Mouse (Mus musculus) retina, postnatal 7 days (tissue): Measurements from ENCODE around the gene Actn1.

Experiments
- DNase-seq: peaks from one replicate; pipeline ENCODE4 v3.0.0-alpha.2; 2012; ENCODE audit warnings: low read depth, low spot score

Actn1 gene

GRCm38 (mm10) chr12:80226101-80226500, 34.1 kb downstream of the Actn1 start:
- DNase-seq, result no peak

- DNase-seq, result no peak
Observed at GRCm38 (mm10) chr12:80224241-80224731, 35.9 kb downstream of the Actn1 start.

GRCm38 (mm10) chr12:80223511-80223910, 36.7 kb downstream of the Actn1 start:
- DNase-seq, result no peak

- DNase-seq, result no peak
Observed at GRCm38 (mm10) chr12:80222473-80222872, 37.7 kb downstream of the Actn1 start.

- no peak for DNase-seq
Observed at GRCm38 (mm10) chr12:80220260-80221038, 39.7 kb downstream of the Actn1 start.

- no peak for DNase-seq
Observed at GRCm38 (mm10) chr12:80218784-80219183, 41.4 kb downstream of the Actn1 start.

GRCm38 (mm10) chr12:80218045-80218611, 42.0 kb downstream of the Actn1 start:
- no peak for DNase-seq

GRCm38 (mm10) chr12:80217049-80217448, 43.1 kb downstream of the Actn1 start:
- DNase-seq, result no peak

- DNase-seq, result no peak
Observed at GRCm38 (mm10) chr12:80216258-80216881, 43.8 kb downstream of the Actn1 start.

GRCm38 (mm10) chr12:80213810-80214209, 46.4 kb downstream of the Actn1 start:
- DNase-seq, result no peak

GRCm38 (mm10) chr12:80213263-80213662, 46.9 kb downstream of the Actn1 start:
- no peak for DNase-seq

GRCm38 (mm10) chr12:80210791-80211612, 49.2 kb downstream of the Actn1 start:
- no peak for DNase-seq

GRCm38 (mm10) chr12:80209914-80210313, 50.3 kb downstream of the Actn1 start:
- no peak for DNase-seq

GRCm38 (mm10) chr12:80208126-80208820, 51.9 kb downstream of the Actn1 start:
- no peak for DNase-seq

GRCm38 (mm10) chr12:80203284-80203683, 56.9 kb downstream of the Actn1 start:
- DNase-seq, result no peak

GRCm38 (mm10) chr12:80199738-80200137, 60.4 kb downstream of the Actn1 start:
- DNase-seq, result no peak

- peak; percentile 55 for DNase-seq
Observed at GRCm38 (mm10) chr12:80198487-80198886, 61.7 kb downstream of the Actn1 start.

GRCm38 (mm10) chr12:80197343-80197742, 62.8 kb downstream of the Actn1 start:
- peak; percentile 62 for DNase-seq

- DNase-seq, result no peak
Observed at GRCm38 (mm10) chr12:80191806-80192205, 68.4 kb downstream of the Actn1 start.

- DNase-seq, result no peak
Observed at GRCm38 (mm10) chr12:80191371-80191770, 68.8 kb downstream of the Actn1 start.

- DNase-seq, result no peak
Observed at GRCm38 (mm10) chr12:80190915-80191314, 69.3 kb downstream of the Actn1 start.
